Mouse (Mus musculus): Measurements from ENCODE around the gene Tor3a. TPM values are rescaled to one million over a fixed set of nuclear protein-coding genes. Genes with fewer than 3 reads are reported as not detected.

Gene Tor3a
- polyA plus RNA-seq (2012; rRNA removed) = 21.5 and 31.0 TPM in 2 replicates

- H3K36me3 ChIP-seq (ENCODE audit: control insufficient read depth, insufficient read depth, low read length) = peaks cover 4% of the 10 kb centered on the region; the same call in 1 of the 2 replicates
- H3K27ac ChIP-seq (ENCODE audit: insufficient read depth, low read depth, low read length) = peak within 1 kb of the TSS; percentile 46
- 4% methylated on average over 37 of the region's 37 CpGs for WGBS
- peaks cover 4% of the 10 kb centered on the region; the same call in 1 of the 2 replicates for H3K4me1 ChIP-seq (ENCODE audit: control insufficient read depth, insufficient read depth, insufficient read length, low read length)
- H3K4me3 ChIP-seq (ENCODE audit: low read depth, low read length) = peak within 1 kb of the TSS; percentile 68
- no peak for TF ChIP-seq POLR2A (IDR thresholded peaks at IDR 0.05; ENCODE audit: low read depth, low read length)
- no peak for TF ChIP-seq CTCF (IDR thresholded peaks at IDR 0.05; ENCODE audit: extremely low read depth, insufficient read length, insufficient replicate concordance, low read depth, low read length)
- no peaks in the 10 kb centered on the region for H3K27me3 ChIP-seq (ENCODE audit: control insufficient read depth, insufficient read depth, low read length)
These were observed at the start of gene Tor3a for GRCm38 (mm10) chr1:156674195-156675000. Gene Tor3a (minus strand): TSS chr1:156674356.

DNA sequence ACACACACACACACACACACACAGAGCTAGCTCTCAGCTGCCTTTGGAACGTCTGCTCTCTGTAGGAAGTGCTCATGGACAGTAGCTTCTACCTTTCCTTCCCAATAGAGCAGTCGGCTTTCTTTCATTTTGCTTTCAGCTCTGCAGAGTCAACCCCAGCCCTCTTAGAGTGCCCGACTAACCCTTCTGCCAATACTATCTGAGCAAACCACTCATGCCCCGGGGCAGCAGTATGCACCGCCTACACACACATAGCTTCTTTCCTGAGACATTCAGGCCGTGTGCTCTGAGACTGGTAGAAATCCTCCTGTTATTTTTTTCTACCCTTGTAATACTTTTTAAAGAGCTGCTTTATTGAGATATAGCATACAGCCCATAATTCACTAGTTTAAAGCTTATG, 47.9 kb upstream of the Tor3a start:
- Histone ChIP-seq H3K4me3 (ENCODE audit: low read depth, low read length) (no peak overlapping the region), H3K27ac (ENCODE audit: insufficient read depth, low read depth, low read length) (no peak overlapping the region), H3K36me3 (ENCODE audit: control insufficient read depth, insufficient read depth, low read length) (no peaks in the 10 kb centered on the region), H3K4me1 (ENCODE audit: control insufficient read depth, insufficient read depth, insufficient read length, low read length) (peaks cover 8% of the 10 kb centered on the region), H3K27me3 (ENCODE audit: control insufficient read depth, insufficient read depth, low read length) (no peaks in the 10 kb centered on the region)
- TF ChIP-seq POLR2A (IDR thresholded peaks at IDR 0.05; ENCODE audit: low read depth, low read length) = no peak
- 66% methylated on average over 6 of the region's 6 CpGs for WGBS

GRCm38 (mm10) chr1:156720046-156720445, 45.9 kb upstream of the Tor3a start:
- 69% methylated on average over 4 of the region's 4 CpGs for WGBS
- no peak for TF ChIP-seq CTCF (IDR thresholded peaks at IDR 0.05; ENCODE audit: extremely low read depth, insufficient read length, insufficient replicate concordance, low read depth, low read length)
- no peak for TF ChIP-seq POLR2A (IDR thresholded peaks at IDR 0.05; ENCODE audit: low read depth, low read length)
- Histone ChIP-seq H3K36me3 (ENCODE audit: control insufficient read depth, insufficient read depth, low read length) (no peaks in the 10 kb centered on the region), H3K4me3 (ENCODE audit: low read depth, low read length) (no peak overlapping the region), H3K4me1 (ENCODE audit: control insufficient read depth, insufficient read depth, insufficient read length, low read length) (peaks cover 11% of the 10 kb centered on the region), H3K27me3 (ENCODE audit: control insufficient read depth, insufficient read depth, low read length) (no peaks in the 10 kb centered on the region), H3K27ac (ENCODE audit: insufficient read depth, low read depth, low read length) (no peak overlapping the region)

- Histone ChIP-seq H3K4me3 (ENCODE audit: low read depth, low read length) (peak within 1 kb of the TSS; percentile 95), H3K36me3 (ENCODE audit: control insufficient read depth, insufficient read depth, low read length) (peaks cover 1% of the 10 kb centered on the region; the same call in 1 of the 2 replicates), H3K4me1 (ENCODE audit: control insufficient read depth, insufficient read depth, insufficient read length, low read length) (peaks cover 11% of the 10 kb centered on the region), H3K27me3 (ENCODE audit: control insufficient read depth, insufficient read depth, low read length) (no peaks in the 10 kb centered on the region), H3K27ac (ENCODE audit: insufficient read depth, low read depth, low read length) (peak within 1 kb of the TSS; percentile 100)
- WGBS = 3% methylated on average over 41 of the region's 47 CpGs
- TF ChIP-seq POLR2A (IDR thresholded peaks at IDR 0.05; ENCODE audit: low read depth, low read length) (peak; percentile 17; the same call in 1 of the 2 replicates), CTCF (IDR thresholded peaks at IDR 0.05; ENCODE audit: extremely low read depth, insufficient read length, insufficient replicate concordance, low read depth, low read length) (no peak)
These were observed 45.0 kb upstream of the Tor3a start, which contains the start of gene Fam20b for GRCm38 (mm10) chr1:156718950-156719805. Gene Fam20b (minus strand): TSS chr1:156719086.

- TF ChIP-seq CTCF (IDR thresholded peaks at IDR 0.05; ENCODE audit: extremely low read depth, insufficient read length, insufficient replicate concordance, low read depth, low read length) (no peak), POLR2A (IDR thresholded peaks at IDR 0.05; ENCODE audit: low read depth, low read length) (no peak; the same call in 1 of the 2 replicates)
- Histone ChIP-seq H3K36me3 (ENCODE audit: control insufficient read depth, insufficient read depth, low read length) (peaks cover 1% of the 10 kb centered on the region; the same call in 1 of the 2 replicates), H3K27ac (ENCODE audit: insufficient read depth, low read depth, low read length) (peak overlapping the region; percentile 100), H3K4me3 (ENCODE audit: low read depth, low read length) (peak overlapping the region; percentile 95), H3K27me3 (ENCODE audit: control insufficient read depth, insufficient read depth, low read length) (no peaks in the 10 kb centered on the region), H3K4me1 (ENCODE audit: control insufficient read depth, insufficient read depth, insufficient read length, low read length) (peaks cover 11% of the 10 kb centered on the region)
- WGBS = under 1% methylated on average over 70 of the region's 73 CpGs
These were observed 44.3 kb upstream of the Tor3a start for GRCm38 (mm10) chr1:156718286-156718949.

DNA sequence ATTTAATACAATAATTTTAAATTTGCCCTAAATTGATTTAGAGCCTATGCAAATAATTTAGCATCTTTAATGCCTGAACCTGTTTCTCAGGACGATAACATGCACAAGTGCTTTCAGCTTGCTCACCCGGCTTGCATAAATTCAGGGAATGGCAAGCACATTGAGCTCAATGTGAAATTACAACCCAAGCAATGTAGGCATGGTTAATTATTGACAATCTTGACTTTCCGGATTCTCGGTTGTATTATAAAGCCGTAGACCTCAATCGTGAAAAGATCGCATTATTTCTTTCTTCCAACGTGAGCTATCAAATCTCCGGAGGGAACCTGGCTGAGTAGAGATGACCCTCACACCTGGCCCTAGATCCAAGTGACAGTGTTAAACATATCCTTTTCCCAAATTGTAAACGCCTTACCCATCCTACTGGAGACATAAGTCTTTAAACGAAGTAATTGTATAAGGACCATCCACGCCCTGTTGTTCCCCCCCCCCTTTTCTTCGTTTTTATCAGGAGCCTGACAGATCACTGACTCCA, 43.7 kb upstream of the Tor3a start:
- no peak for TF ChIP-seq POLR2A (IDR thresholded peaks at IDR 0.05; ENCODE audit: low read depth, low read length)
- TF ChIP-seq CTCF (IDR thresholded peaks at IDR 0.05; ENCODE audit: extremely low read depth, insufficient read length, insufficient replicate concordance, low read depth, low read length) = no peak
- peaks cover 1% of the 10 kb centered on the region; the same call in 1 of the 2 replicates for H3K36me3 ChIP-seq (ENCODE audit: control insufficient read depth, insufficient read depth, low read length)
- peak overlapping the region; percentile 100 for H3K27ac ChIP-seq (ENCODE audit: insufficient read depth, low read depth, low read length)
- 7% methylated on average over 13 of the region's 13 CpGs for whole genome bisulfite sequencing
- H3K4me1 ChIP-seq (ENCODE audit: control insufficient read depth, insufficient read depth, insufficient read length, low read length) = peaks cover 11% of the 10 kb centered on the region
- no peaks in the 10 kb centered on the region for H3K27me3 ChIP-seq (ENCODE audit: control insufficient read depth, insufficient read depth, low read length)
- H3K4me3 ChIP-seq (ENCODE audit: low read depth, low read length) = peak overlapping the region; percentile 95

Data from small intestine, adult 2 months (tissue).